Mouse (Mus musculus) MEL (cell line): ENCODE results near the gene Ecm1. TPM values are rescaled to one million over a fixed set of nuclear protein-coding genes. Genes with fewer than 3 reads are reported as not detected.

Source experiments
- DNase-seq: peaks from one replicate; pipeline ENCODE4 v3.0.0; 2011; ENCODE audit warnings: low read depth, low spot score
- H3K27ac ChIP-seq: 2 replicates; pipeline ENCODE4 v1.5.1; 2012; ENCODE audit warnings: low read depth, mild to moderate bottlenecking, control low read depth, low read length, moderate library complexity; ENCODE audit not compliant: control insufficient read depth
- H3K27me3 ChIP-seq, 2 experiments: fragments of 150-350 bp in 1 of 2; sonication (generic) in 1 of 2; 2 replicates each; pipeline ENCODE4 v1.6.1; 2012; ENCODE audit warnings: low read length in 2 of 2, mild to moderate bottlenecking in 2 of 2, improper control_type of control experiment in 1 of 2, moderate library complexity in 1 of 2; ENCODE audit not compliant: insufficient read depth in 2 of 2, control insufficient read depth in 1 of 2
- H3K36me3 ChIP-seq, 2 experiments: 2 replicates each; pipeline ENCODE4 v1.6.1; 2012 to 2014; ENCODE audit warnings: low read length in 2 of 2, improper control_type of control experiment in 1 of 2, inconsistent platforms in 1 of 2, mild to moderate bottlenecking in 1 of 2; ENCODE audit not compliant: insufficient read depth in 2 of 2, control insufficient read depth in 1 of 2
- H3K4me1 ChIP-seq, 2 experiments: fragments of 150-350 bp in 1 of 2; sonication (generic) in 1 of 2; 2 replicates each; pipeline ENCODE4 v1.6.1; 2012; ENCODE audit warnings: low read length in 2 of 2, improper control_type of control experiment in 1 of 2, mild to moderate bottlenecking in 1 of 2; ENCODE audit not compliant: insufficient read depth in 2 of 2, control insufficient read depth in 1 of 2
- H3K4me3 ChIP-seq, 2 experiments: fragments of 150-350 bp in 1 of 2; sonication (generic) in 1 of 2; 2 replicates each; pipeline ENCODE4 v1.5.1; 2012; ENCODE audit warnings: low read depth in 2 of 2, low read length in 2 of 2, mild to moderate bottlenecking in 2 of 2, moderate library complexity in 2 of 2, control low read depth in 1 of 2, improper control_type of control experiment in 1 of 2; ENCODE audit not compliant: control insufficient read depth in 1 of 2, insufficient read depth in 1 of 2
- H3K79me2 ChIP-seq: 2 replicates; pipeline ENCODE4 v1.6.1; 2012; ENCODE audit warnings: mild to moderate bottlenecking, low read length, moderate library complexity; ENCODE audit not compliant: control insufficient read depth, poor library complexity, insufficient read depth
- H3K9ac ChIP-seq: 2 replicates; pipeline ENCODE4 v1.6.1; 2012; ENCODE audit warnings: low read depth, mild to moderate bottlenecking, control low read depth, low read length, moderate library complexity; ENCODE audit not compliant: control insufficient read depth, poor library complexity, severe bottlenecking
- H3K9me3 ChIP-seq: fragments of 150-350 bp; sonication (generic); replicated peaks from 2 replicates; pipeline ENCODE4 v1.6.1; 2012; ENCODE audit warnings: mild to moderate bottlenecking, low read length, improper control_type of control experiment, moderate library complexity; ENCODE audit not compliant: insufficient read depth
- EP300 ChIP-seq, 2 experiments: IDR thresholded peaks; 2 replicates each; pipeline ENCODE4 v1.6.1; 2011; ENCODE audit warnings: improper control_type of control experiment in 2 of 2, low read length in 2 of 2, low read depth in 1 of 2, mild to moderate bottlenecking in 1 of 2
- GATA1 ChIP-seq: IDR thresholded peaks from 2 replicates; pipeline ENCODE4 v1.6.1; 2011; ENCODE audit warnings: low read depth, low read length, improper control_type of control experiment
- HCFC1 ChIP-seq: IDR thresholded peaks from 2 replicates; pipeline ENCODE4 v1.6.1; 2012; ENCODE audit warnings: low read depth, mild to moderate bottlenecking, inconsistent platforms, low read length, improper control_type of control experiment, moderate library complexity
- JUND ChIP-seq: IDR thresholded peaks from 2 replicates; pipeline ENCODE4 v1.6.1; 2011; ENCODE audit warnings: low read depth, mild to moderate bottlenecking, improper control_type of control experiment, low read length
- KAT2A ChIP-seq: conservative IDR thresholded peaks from 2 replicates; pipeline ENCODE4 v1.6.1; 2012; ENCODE audit warnings: low read depth, low read length, improper control_type of control experiment, inconsistent platforms
- NELFE ChIP-seq: IDR thresholded peaks from 2 replicates; pipeline ENCODE4 v1.6.1; 2011; ENCODE audit warnings: low read depth, low read length, improper control_type of control experiment
- POLR2A ChIP-seq, 2 experiments: IDR thresholded peaks; 2 replicates each; pipeline ENCODE4 v1.6.1; 2011 to 2012; ENCODE audit warnings: low read length in 2 of 2, mild to moderate bottlenecking in 2 of 2, control low read depth in 1 of 2, improper control_type of control experiment in 1 of 2, low read depth in 1 of 2, moderate library complexity in 1 of 2; ENCODE audit not compliant: control insufficient read depth in 1 of 2, insufficient read depth in 1 of 2, poor library complexity in 1 of 2
- POLR2AphosphoS5 ChIP-seq: IDR thresholded peaks from 2 replicates; pipeline ENCODE4 v1.6.1; 2012; ENCODE audit warnings: low read depth, borderline replicate concordance, mild to moderate bottlenecking, inconsistent platforms, low read length, moderate library complexity, mixed read lengths
- RCOR1 ChIP-seq: IDR thresholded peaks from 2 replicates; pipeline ENCODE4 v1.6.1; 2012; ENCODE audit warnings: low read depth, mild to moderate bottlenecking, inconsistent platforms, low read length, improper control_type of control experiment
- TAL1 ChIP-seq: IDR thresholded peaks from 2 replicates; pipeline ENCODE4 v1.6.1; 2012; ENCODE audit warnings: mild to moderate bottlenecking, inconsistent platforms, low read length, moderate library complexity, mixed read lengths
- UBTF ChIP-seq: IDR thresholded peaks from 2 replicates; pipeline ENCODE4 v1.6.1; 2012; ENCODE audit warnings: low read depth, mild to moderate bottlenecking, inconsistent platforms, low read length, improper control_type of control experiment, moderate library complexity, borderline replicate concordance; ENCODE audit not compliant: insufficient read depth
- ZKSCAN1 ChIP-seq: IDR thresholded peaks from 2 replicates; pipeline ENCODE4 v1.6.1; 2012; ENCODE audit warnings: low read depth, mild to moderate bottlenecking, inconsistent platforms, low read length, improper control_type of control experiment, moderate library complexity
- ZNF384 ChIP-seq: IDR thresholded peaks from 2 replicates; pipeline ENCODE4 v1.6.1; 2012; ENCODE audit warnings: low read depth, mild to moderate bottlenecking, inconsistent platforms, low read length, improper control_type of control experiment
- polyA plus RNA-seq, 2 experiments: library from polyadenylated mRNA; stranded (reverse) in 1 of 2; unstranded in 1 of 2; fragments of >175 nt in 1 of 2; fragments of >200 nt in 1 of 2; gene quantifications; 2 replicates each; pipeline versions ENCODE4 v1.2.1 to v1.2.4; 2012; ENCODE audit warnings: low replicate concordance in 2 of 2, low read depth in 1 of 2; ENCODE audit not compliant: insufficient read length in 2 of 2, insufficient read depth in 1 of 2, missing spikeins in 1 of 2
- total RNA-seq: library from RNA; depleted of rRNA; stranded (reverse); fragments of 300-350 nt; gene quantifications from 2 replicates; pipeline ENCODE4 v1.2.3, GENCODE M21; 2012

The Ecm1 gene
- total and polyA plus RNA-seq, 3 experiments: 1.0 to 9.5 TPM; not detected in 1

DNA sequence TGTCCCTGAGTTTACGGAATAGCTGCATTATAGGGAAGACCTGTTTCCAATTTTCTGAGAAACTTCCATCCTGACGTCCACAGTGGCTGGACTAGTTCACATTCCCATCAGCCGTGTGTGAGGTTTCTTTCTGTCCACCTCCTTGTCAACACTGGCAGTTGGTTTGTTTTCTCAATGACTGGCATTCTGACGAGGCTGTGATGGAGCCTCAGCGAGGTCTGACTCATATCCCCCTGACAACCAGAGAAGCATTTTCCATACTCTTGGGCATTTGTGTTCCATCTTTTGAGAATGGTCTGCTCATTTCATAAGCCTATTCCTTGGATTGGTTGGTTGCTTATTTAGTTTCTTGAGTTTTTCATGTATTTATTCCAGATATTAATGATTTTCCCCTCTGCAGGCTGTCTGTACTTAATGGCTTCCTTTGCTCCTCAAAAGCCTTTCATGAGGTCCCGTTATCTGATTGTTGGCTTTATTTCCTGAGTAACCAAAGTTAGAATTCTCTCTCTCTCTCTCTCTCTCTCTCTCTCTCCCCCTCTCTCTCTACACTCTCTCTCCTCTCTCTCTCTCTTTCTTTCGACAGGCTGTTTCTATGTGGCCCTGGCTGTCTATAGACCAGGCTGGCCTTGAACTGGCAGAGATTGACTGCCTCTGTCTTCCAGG is 12.5 kb downstream of the Ecm1 start:
- Histone ChIP-seq H3K9me3 (no peaks in the 10 kb centered on the region), H3K9ac (no peak overlapping the region), H3K36me3 (peaks cover 0 to 10% of the 10 kb centered on the region in 2 experiments; a peak in 2 of 4 replicates), H3K79me2 (no peaks in the 10 kb centered on the region), H3K27ac (no peak overlapping the region), H3K4me3 (no peak overlapping the region), H3K27me3 (no peaks in the 10 kb centered on the region), H3K4me1 (peaks cover 2 to 17% of the 10 kb centered on the region in 2 experiments; a peak in 2 of 4 replicates)
- DNase-seq: peak; percentile 52
- no peak for TF ChIP-seq HCFC1
- peak; percentile 68 for TF ChIP-seq GATA1
- TF ChIP-seq ZNF384: no peak
- peak; percentile 94 for TF ChIP-seq JUND
- TF ChIP-seq POLR2A (IDR thresholded peaks at IDR 0.05; ENCODE audit: control insufficient read depth in 1 of 2, insufficient read depth in 1 of 2, low read depth in 1 of 2, low read length in 2 of 2, poor library complexity in 1 of 2): no peak
- TF ChIP-seq NELFE: peak; percentile 6; the same call in 1 of the 2 replicates
- TF ChIP-seq KAT2A: no peak
- TF ChIP-seq RCOR1: no peak
- TF ChIP-seq ZKSCAN1: no peak
- TF ChIP-seq EP300 (IDR thresholded peaks at IDR 0.05; ENCODE audit: low read depth in 1 of 2, low read length in 2 of 2): 0 out of 4 replicates have a peak, but pooled peaks of 1 of the 2 experiments have one; percentile 8

DNA sequence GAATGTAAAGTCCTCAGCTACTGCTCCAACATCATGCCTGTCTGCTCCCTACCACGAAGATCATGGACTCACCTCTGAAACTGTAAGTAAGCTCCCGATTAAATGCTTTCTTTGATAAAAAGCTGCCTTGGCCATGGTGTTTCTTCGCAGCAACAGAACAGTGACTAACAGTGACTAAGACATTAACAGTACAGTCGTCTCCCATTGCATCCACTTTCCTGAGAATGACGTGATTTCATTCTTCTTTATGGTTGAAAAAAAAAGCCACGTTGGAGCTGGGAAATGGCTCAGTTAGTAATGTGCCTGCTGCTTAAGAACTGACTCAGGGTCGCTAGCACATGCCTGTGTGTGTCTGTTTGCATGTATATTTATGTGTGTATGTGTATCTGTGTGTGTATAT is 13.5 kb downstream of the Ecm1 start:
- Histone ChIP-seq H3K27me3 (no peaks in the 10 kb centered on the region), H3K4me3 (no peak overlapping the region), H3K9ac (no peak overlapping the region), H3K36me3 (peaks cover 0 to 10% of the 10 kb centered on the region in 2 experiments; a peak in 2 of 4 replicates), H3K27ac (no peak overlapping the region)
- TF ChIP-seq POLR2AphosphoS5: no peak
- TF ChIP-seq, all 39 proteins: peak for 0
- peaks cover 2 to 17% of the 10 kb centered on the region in 2 experiments; a peak in 2 of 4 replicates for H3K4me1 ChIP-seq
- H3K9me3 ChIP-seq: no peaks in the 10 kb centered on the region
- no peaks in the 10 kb centered on the region for H3K79me2 ChIP-seq
- no peak for DNase-seq

DNA sequence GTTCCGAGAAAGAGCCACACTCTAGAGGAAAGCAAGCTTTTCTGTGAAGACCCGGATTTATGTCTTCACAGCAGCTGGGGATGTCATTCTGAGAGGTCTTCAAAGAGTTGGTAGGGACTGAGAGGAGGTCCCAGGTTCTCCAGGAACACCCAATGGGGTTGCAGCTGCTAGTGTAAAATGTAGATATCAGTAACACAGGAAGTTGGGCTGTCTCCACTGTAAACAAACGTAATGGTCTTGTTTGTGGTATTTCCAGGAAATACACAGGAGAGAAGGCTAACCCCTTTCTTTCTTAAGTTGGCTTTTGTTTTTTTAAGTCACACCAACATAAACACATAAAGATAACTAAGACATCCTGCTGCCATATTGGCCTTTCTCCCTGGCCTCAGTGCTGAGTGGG is 17.0 kb downstream of the Ecm1 start:
- DNase-seq: peak; percentile 70
- Histone ChIP-seq H3K9me3 (no peaks in the 10 kb centered on the region), H3K36me3 (peaks cover 0 to 10% of the 10 kb centered on the region in 2 experiments; a peak in 2 of 4 replicates), H3K4me3 (no peak overlapping the region), H3K27me3 (no peaks in the 10 kb centered on the region), H3K79me2 (no peaks in the 10 kb centered on the region), H3K4me1 (peaks cover 2 to 17% of the 10 kb centered on the region in 2 experiments; a peak in 2 of 4 replicates), H3K27ac (no peak overlapping the region), H3K9ac (no peak overlapping the region)
- TF ChIP-seq GATA1 (peak; percentile 44; the same call in 1 of the 2 replicates), TAL1 (0 out of 2 replicates have a peak, but pooled peaks have one; percentile 8), UBTF (no peak), HCFC1 (no peak), EP300 (IDR thresholded peaks at IDR 0.05; ENCODE audit: low read depth in 1 of 2, low read length in 2 of 2) (no peak)
